Mouse (Mus musculus) G1E-ER4 (cell line): ENCODE results near the gene Marf1. TPM values are rescaled to one million over a fixed set of nuclear protein-coding genes. Genes with fewer than 3 reads are reported as not detected.

Source experiments
- GATA1 ChIP-seq: IDR thresholded peaks from one replicate; pipeline ENCODE4 v1.8.0; 2012; ENCODE audit warnings: low read length, inconsistent platforms
- polyA plus RNA-seq: library from polyadenylated mRNA; stranded (reverse); fragments of >175 nt; gene quantifications from 2 replicates; pipeline ENCODE4 v1.2.3, GENCODE M21; 2012

Marf1 gene
- polyA plus RNA-seq, 1 experiment, result 1.3 TPM

DNA sequence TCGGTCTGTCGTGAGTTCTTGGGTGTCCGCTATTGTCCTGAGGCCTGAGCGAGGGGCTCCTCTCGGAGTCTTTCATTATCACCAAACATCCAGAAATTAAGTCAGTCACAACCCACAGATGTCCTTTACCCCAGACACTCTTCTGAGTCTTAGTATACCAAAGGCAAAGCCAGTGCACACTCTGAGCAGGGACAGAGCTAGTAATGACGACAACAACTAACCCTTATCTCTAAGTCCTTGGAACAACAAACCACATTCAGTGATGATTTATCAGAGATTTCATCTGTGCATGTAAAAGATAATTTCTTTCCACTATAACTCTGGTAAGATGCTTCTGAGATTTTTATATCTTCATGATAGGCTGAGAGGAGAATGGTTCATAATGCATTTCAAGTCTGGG is 6.8 kb downstream of the Marf1 start:
- TF ChIP-seq GATA1, result no peak

DNA sequence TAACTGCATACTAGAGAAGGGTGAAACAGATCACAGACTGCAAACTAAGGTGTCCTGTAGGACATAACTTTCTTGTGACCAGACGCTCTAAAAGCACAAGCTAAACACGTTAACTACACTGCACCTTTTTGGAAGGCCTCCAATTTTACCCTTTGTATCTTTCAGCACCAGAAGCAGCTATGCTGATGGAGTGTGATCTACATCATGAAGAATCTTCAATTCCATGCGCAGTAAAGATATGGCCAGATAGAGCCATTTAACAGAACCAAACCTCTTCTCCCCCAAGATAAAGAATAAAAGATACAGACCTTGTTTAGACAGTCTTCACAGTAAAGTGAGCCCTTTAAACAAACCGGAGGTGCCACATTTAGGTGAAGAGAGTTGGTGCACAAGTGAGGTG is 11.4 kb downstream of the Marf1 start:
- no peak for TF ChIP-seq GATA1

DNA sequence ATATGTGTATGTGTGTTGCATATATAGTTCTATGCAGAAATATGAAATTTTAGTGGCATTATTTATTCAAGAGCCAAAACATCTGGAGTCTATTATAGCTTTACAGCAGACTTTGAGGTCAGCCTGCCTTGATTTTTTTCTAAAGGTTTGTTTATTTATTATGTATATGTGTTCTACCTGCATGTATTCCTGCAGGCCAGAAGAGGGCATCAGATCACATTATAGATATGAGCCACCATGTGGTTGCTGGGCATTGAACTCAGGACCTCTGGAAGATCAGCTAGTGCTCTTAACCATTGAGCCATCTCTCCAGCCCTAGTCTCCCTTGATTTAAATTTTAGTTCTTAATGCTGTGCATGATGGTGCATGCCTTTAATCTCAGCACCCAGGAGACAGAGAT is 15.4 kb downstream of the Marf1 start:
- TF ChIP-seq GATA1, result no peak

DNA sequence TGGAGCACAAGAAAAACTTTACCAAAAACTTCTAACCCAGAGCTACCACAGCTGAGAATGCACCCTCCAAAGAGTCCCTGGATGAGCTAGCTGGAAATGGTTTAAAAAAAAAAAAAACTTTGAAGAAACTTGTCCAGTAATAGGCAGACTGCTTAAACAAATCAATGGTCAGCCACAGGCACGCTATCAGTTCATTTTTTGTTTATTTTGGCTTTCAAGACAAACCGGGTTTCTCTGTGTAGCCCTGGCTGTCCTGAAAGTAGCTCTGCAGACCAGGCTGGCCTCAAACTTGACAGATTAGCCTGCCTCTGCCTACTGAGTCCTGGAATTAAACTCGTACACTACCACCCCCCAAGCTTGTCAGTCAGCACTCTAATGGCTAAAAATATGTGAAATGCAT is 19.9 kb downstream of the Marf1 start:
- no peak for TF ChIP-seq GATA1

DNA sequence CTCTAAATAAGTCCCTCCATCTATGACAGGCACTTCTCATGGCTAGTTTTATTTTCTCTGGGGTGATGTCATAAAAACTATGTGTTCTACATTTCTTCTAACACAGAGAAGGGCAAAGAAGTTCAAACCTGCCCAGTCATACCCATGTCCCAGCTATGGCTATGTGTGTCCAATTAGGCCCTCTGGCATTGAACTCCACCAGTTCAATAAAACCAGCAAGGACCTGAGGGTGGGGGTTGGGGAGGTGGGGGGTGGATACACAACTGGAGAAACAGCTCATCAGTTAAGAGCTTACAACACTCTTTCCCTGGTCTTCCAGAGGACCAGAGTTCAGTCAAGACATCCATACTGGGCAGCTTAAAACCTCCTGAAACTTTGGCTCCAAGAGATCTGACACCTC is 24.0 kb downstream of the Marf1 start:
- TF ChIP-seq GATA1, result no peak

DNA sequence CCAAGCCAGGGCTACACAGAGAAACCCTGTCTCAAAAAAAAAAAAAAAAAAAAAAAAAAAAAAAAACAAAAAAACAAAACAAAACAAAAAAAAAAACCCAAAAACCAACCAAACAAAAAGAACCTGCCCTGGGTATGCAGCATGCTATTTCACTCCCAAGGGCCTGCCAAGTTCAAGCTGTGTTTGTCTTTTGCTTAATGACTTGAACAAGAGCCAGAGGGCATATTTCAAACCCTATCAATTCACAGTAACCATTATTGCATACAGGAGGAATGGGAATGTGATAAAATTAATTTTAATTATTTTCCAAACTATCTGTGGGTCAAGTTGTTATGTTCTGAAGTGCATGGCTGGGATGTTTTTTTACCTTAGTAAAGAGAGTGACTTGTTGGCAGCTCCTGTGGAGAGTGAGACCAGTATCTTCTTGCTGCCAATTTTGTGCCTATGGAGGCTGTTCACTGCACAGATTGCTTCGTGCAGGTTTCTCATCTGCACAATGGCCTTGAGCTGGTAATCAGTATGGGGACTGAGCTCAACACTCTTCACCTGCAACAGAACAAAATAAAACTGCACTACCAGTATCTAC is 25.1 kb downstream of the Marf1 start:
- TF ChIP-seq GATA1, result no peak

DNA sequence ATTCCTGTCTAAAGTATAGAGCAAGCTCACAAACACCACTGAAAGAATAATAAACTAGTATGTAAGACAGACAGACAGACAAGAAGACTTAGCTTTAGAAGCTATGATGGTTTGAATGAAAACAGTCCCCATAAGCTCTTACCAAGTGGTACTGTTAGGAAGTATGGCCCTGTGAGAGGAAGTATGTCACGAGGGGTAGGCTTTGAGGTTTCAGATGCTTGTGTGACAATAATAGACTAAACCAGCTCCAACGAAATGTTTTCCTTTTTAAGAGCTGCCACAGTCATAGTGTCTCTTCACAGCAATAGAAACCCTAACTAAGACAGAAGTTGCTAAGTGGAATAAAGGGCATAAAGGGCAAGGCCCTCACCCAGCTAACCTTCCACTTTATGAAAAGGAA is 28.1 kb downstream of the Marf1 start:
- no peak for TF ChIP-seq GATA1

DNA sequence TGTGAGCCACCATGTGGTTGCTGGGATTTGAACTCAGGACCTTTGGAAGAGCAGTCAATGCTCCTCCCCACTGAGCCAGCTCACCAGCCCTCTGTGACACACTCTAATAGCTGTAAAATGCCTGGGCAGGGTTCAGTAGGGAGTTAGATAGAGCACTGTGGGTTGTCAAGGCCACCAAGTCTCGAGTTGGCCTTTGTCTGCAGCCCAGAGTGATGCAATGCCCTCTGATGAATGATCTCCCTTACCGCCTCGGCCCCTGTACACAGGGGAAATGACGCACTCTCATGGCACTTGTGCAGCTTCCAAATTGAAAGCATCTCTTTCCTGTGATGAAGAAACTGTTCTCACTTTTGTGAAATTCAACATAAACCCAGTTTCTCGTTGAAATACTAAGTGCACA is 31.3 kb downstream of the Marf1 start:
- TF ChIP-seq GATA1, result no peak

DNA sequence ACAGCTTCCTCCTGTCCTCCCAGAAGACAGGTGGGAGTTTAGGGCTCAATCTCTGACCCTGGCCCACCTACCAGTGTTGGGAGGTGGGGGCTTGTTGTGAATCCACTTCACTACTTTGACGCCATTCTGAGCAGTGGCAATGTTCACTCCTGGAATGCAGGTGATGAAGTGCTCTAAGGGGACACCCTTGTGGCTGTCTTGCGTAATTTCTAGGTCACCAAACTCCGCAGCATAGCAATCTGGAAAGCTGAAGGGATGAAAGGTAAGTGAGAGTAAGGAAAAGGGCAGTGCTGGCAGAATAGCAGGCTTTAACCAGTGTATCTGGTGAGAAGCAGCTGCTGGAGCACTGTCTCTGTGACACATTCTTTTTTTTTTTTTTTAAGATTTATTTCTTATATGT is 31.8 kb downstream of the Marf1 start:
- no peak for TF ChIP-seq GATA1

DNA sequence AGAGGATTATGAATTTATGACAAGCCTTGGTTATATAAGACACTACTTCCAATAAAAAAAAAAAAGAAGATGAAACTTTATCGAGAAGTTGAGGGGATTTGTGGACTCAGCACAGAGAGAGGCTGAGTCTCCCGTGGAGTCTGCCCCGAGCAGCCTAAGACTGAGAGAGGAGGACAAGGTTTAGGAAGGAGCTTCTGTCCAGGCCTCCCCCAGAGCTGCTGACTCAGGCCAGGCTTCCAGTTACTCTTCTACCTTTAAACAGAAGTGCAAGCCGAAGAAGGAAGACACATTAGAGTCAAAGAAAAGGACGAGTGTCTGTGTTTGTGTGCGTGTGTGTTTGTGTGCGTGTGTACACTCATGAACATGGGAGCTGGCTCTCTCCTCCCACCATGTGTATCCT is 32.4 kb downstream of the Marf1 start:
- TF ChIP-seq GATA1, result no peak

DNA sequence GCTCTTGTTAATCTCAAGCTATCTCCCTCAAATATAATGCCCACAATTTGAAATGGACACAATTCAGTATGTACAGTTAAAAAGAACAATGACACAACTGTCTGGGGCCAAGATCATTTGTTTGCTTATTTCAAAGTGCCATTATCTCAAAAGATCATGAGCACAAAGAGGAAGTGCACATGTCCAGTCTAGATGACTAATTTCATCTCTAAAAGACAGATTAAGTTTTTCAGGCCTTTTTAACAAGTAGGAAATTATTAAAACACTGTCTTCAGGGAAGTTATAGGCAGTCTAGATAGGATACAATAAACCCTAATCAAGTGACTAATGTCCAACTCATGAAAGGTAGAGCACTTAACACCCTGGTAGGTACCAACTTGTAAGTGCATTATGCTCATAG is 34.2 kb downstream of the Marf1 start:
- TF ChIP-seq GATA1, result no peak

DNA sequence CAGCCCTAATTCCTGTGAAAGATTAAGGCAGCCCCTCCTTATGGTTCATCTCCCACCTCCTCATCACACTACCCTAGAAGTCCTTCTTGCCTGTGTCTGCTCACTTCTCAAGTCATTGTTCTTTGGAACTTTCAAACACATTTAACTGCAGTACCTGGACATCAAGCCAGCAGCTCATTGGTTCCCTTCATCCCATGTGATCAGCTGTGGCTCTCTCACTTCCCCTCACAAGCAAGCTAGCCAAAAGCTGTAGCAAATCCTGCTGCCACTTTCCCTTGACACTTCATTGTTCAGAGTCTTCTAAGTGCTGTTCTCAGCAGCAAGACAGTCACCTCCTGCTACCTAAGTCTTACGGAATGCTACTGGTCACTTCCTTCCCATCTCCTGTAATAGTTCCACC is 37.9 kb downstream of the Marf1 start:
- no peak for TF ChIP-seq GATA1

DNA sequence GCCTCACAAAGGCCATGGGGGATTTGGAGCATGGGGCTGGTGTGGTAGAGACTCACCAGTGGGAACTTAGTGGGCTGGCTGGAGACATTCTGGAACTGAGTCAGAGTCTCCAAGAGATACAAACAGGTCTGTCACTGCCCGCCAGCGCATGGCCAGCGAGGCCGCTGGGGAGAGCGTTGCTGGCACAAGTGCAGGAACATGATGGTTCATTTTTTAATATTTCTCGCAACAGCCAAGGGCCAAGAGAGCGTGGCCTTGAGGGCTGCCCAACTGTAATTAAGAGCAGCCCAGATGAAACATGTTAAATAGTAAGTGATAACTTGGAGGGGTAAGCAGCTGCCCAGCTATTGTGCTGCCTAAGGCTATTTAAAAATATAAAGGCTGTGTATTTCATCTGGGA is 38.4 kb downstream of the Marf1 start:
- TF ChIP-seq GATA1, result no peak

DNA sequence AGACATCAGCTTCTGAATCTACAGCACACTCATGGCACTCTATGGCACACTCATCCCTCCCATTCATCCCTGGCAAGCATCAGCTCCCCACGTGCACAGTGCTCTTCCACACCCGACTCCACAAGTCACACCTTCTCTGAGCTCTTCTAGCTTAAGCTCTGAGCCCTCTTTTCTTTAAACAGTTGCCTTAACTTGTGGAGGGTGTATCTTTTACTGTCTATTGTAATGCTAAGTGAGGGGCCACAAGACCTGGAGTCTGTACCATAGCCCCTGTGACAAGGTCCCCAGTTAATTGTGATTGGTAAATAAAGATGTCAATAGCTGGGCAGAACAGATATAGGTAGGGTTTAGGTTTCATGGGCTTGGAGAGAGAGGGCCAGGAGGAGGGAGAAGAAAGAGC is 39.2 kb downstream of the Marf1 start:
- TF ChIP-seq GATA1, result no peak

DNA sequence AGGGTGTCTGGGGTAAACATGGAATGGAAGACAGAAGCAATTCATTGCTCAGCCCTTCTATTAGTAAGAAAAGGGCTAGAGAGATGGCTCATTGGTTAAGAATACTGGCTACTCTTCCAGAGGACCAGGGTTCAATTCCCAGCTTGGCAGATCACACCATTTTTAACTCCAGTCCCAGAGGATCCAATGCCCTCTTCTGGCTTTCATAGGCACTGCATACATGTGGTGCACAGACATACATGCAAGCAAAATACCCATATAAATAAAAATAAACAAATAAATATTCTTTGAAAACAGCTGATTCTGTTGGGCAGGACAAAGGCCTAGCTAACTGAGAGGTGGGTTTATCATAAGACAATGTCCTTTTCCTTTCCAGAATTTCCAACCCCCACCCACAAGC is 40.6 kb downstream of the Marf1 start:
- no peak for TF ChIP-seq GATA1

DNA sequence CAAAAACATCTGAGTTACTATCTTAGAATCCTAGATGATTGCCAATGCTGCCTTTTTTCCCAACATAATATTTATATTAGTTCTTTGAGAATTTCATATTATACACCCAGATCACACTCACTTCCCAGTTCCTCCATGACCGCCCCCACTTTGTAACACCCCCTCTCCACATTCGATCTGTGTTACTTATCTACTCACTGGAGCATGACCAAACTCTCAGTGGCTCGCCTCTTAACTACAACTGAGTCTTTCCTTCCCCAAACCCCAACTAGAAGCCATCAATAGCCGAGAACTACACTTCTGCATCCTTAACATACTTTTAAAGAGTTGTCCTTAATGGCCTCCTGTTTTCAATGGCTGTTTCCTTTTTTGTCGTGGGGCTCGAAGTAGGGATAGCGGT is 41.6 kb downstream of the Marf1 start:
- TF ChIP-seq GATA1, result no peak

DNA sequence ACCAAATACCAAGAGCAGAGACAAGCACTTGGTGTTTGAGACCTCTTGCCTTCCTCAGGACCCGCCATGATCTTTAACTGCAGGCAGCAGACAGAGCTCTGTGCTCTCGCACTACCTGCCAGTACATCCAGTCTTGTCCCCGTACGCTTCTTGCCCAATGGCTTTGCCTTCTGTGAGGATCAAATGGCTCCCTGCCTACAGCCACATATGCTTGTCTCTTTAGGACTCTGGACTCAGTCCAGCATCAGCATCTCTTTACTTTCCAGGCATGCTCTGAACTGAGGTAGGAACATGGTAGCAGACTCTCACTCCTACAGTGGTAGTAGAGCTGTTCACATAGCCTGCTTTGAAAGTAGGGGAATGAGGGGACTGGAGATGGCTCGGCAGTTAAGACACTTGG is 42.2 kb downstream of the Marf1 start:
- TF ChIP-seq GATA1, result no peak

DNA sequence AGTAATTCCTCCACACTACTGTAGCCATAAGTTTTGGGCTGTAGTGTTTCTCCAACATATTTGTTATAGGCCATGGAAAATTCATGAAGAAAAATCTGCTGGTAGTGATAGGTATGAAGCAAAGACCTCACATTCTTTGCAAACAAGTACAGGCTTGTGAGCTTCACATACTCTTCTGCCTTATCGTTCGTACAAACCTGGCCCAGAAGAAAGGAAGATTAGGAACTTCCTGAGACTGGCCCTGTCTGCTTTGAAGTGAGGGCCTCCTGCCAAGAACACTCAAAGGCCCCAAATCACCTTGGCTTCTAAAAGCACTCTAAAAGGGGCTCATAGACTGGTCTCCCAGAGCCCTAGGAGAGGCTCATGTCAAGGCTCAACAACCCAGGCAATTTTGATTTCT is 45.9 kb downstream of the Marf1 start:
- TF ChIP-seq GATA1, result no peak
